Mouse (Mus musculus): ENCODE measurements around the gene Fam53b. TPM values are rescaled to one million over a fixed set of nuclear protein-coding genes. Genes with fewer than 3 reads are reported as not detected.
A peak's percentile ranks its signal among the peaks of the same experiment; 100 is the strongest.

The Fam53b gene
- polyA plus RNA-seq, 1 experiment = 22.1 TPM

GRCm38 (mm10) chr7:132780611-132781010 lies 33.1 kb downstream of the Fam53b start:
- H3K4me1 ChIP-seq = peaks cover 91% of the 10 kb centered on the region
- H3K4me3 ChIP-seq (replicated peaks) = no peak overlapping the region
- no peaks in the 10 kb centered on the region for H3K27me3 ChIP-seq (replicated peaks)
- H3K36me3 ChIP-seq (replicated peaks; ENCODE audit: low read length) = peaks cover 83% of the 10 kb centered on the region
- H3K9me3 ChIP-seq = no peaks in the 10 kb centered on the region
- TF ChIP-seq FLI1 (IDR thresholded peaks at IDR 0.05; ENCODE audit: low read length) = no peak
- no peak for TF ChIP-seq GATA1 (IDR thresholded peaks at IDR 0.05; ENCODE audit: borderline replicate concordance, low read length)

- H3K27me3 ChIP-seq (replicated peaks) = no peaks in the 10 kb centered on the region
- H3K36me3 ChIP-seq (replicated peaks; ENCODE audit: low read length) = peaks cover 87% of the 10 kb centered on the region
- peaks cover 91% of the 10 kb centered on the region for H3K4me1 ChIP-seq
- no peak for TF ChIP-seq FLI1 (IDR thresholded peaks at IDR 0.05; ENCODE audit: low read length)
- TF ChIP-seq GATA1 (IDR thresholded peaks at IDR 0.05; ENCODE audit: borderline replicate concordance, low read length) = no peak
- H3K4me3 ChIP-seq (replicated peaks) = no peak overlapping the region
- no peaks in the 10 kb centered on the region for H3K9me3 ChIP-seq
Observed at GRCm38 (mm10) chr7:132778630-132779029, 35.1 kb downstream of the Fam53b start.

DNA sequence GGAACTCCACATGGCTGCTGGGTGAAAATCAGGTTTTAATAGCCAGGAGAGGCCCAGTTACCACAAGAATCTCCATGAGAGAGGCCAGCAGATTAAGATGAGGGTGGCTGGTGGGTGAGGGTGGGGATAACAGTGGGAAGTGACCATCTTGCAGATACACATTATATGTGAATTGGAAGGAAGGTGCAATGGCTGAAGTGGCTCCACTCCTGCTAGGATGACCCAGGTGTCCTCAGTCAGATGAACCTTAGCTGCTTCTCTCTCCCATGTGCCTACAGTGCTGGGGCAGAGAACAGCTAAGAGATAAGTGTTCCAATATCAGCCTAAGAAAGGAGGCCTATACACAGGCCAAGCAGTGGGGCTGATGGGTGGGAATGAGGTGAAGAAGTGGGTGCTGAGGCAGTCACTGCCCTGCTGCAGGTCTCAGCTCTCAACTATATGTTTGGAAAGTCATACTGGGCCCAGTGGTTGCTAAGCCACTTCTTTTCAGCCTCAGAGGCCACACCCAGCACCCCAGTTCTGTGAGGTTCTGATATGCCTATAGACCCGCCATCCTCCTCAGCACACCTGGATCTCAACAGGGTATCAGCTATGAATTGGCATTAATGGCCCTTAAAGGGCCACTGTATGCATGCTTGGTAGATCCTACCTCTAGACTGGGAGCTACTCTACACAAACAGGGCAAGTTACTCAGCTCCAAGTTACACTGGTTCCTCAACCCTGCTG lies 35.8 kb downstream of the Fam53b start:
- H3K4me3 ChIP-seq (replicated peaks) = no peak overlapping the region
- TF ChIP-seq GATA1 (IDR thresholded peaks at IDR 0.05; ENCODE audit: borderline replicate concordance, low read length) (no peak), FLI1 (IDR thresholded peaks at IDR 0.05; ENCODE audit: low read length) (no peak)
- H3K9me3 ChIP-seq = no peaks in the 10 kb centered on the region
- H3K36me3 ChIP-seq (replicated peaks; ENCODE audit: low read length) = peaks cover 91% of the 10 kb centered on the region
- peaks cover 94% of the 10 kb centered on the region for H3K4me1 ChIP-seq
- H3K27me3 ChIP-seq (replicated peaks) = no peaks in the 10 kb centered on the region

DNA sequence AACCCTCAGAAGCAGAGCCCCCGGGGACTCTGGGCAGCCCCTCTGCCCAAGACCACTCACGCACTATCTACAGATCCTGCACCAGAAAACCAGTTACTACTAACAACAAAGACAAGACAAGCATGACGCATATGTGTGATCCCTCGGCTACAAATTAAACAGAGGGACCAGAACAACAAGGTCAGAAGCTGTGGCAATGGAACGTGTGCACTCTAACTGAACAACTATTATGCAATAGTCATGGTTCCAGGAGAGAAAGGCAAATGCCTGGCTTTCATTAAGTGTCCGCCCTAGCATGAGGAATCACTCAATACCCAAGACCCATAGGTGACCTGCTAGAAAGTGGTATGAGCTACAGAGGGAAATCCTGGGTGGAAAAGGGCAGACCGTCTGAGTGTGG lies 36.6 kb downstream of the Fam53b start:
- TF ChIP-seq GATA1 (IDR thresholded peaks at IDR 0.05; ENCODE audit: borderline replicate concordance, low read length) (no peak), FLI1 (IDR thresholded peaks at IDR 0.05; ENCODE audit: low read length) (no peak)
- H3K9me3 ChIP-seq = no peaks in the 10 kb centered on the region
- peaks cover 99% of the 10 kb centered on the region for H3K4me1 ChIP-seq
- no peak overlapping the region for H3K4me3 ChIP-seq (replicated peaks)
- H3K27me3 ChIP-seq (replicated peaks) = no peaks in the 10 kb centered on the region
- peaks cover 98% of the 10 kb centered on the region for H3K36me3 ChIP-seq (replicated peaks; ENCODE audit: low read length)

DNA sequence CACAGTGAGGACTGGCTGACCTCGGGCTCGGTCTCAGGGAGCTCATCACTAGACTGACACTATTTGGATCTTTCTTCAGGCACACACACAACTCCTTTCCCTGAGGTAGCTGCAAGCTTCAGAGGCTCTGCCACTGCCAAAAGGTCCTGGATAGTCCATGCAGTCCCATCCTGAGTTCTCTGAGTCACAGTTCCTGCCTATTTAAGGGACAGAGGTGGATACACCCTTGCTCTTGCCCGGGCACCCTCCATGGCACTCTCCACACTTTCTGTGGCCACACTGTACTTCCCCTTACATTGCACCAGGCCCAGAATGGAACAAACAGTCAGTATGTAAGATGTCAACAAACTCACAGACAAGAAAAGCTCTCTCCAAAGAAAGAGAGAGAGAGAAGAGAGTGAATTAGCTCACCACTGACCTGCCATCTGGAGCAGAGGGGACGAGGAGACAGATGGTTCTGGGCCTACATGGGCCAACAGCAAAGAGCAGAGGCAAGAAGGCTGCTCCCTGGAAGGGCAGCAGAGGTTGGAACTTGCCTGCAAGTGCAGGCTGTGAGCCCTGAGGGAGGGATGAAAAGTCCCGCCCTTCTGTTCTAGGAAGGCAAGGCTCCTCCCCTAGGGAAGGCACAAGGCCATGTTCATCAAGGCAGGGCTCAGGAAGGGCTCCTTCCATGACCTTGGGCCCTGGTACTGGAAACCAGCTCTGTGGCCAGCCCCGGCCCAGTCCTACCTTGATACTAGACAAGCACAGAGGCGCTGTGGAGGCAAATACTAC lies 37.2 kb downstream of the Fam53b start:
- Histone ChIP-seq H3K4me3 (replicated peaks) (peak overlapping the region; percentile 47), H3K9me3 (no peaks in the 10 kb centered on the region), H3K27me3 (replicated peaks) (no peaks in the 10 kb centered on the region), H3K4me1 (peaks cover 99% of the 10 kb centered on the region), H3K36me3 (replicated peaks; ENCODE audit: low read length) (peaks cover 98% of the 10 kb centered on the region)
- TF ChIP-seq FLI1 (IDR thresholded peaks at IDR 0.05; ENCODE audit: low read length) = no peak
- TF ChIP-seq GATA1 (IDR thresholded peaks at IDR 0.05; ENCODE audit: borderline replicate concordance, low read length) = no peak

DNA sequence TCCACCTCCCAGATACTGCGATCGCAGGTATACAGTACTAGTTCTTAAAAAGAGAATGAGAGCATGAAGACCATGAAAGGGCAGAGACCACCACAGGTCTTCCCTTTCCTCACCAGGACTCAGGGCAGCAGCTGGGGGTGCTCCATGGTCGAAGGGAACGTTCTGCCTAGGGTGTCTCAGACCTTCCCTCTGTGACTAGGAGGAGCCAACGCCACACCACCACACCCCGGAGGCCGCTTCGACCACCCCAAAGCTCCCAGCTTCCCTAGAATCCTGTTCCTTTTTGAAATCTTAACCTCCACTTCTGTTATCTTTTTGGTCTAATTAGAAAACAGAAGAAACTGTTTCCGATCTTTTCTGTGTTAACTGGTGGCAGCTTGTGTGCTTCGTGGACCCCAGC lies 37.8 kb downstream of the Fam53b start:
- Histone ChIP-seq H3K27me3 (replicated peaks) (no peaks in the 10 kb centered on the region), H3K4me1 (peaks cover 95% of the 10 kb centered on the region), H3K4me3 (replicated peaks) (no peak overlapping the region), H3K9me3 (no peaks in the 10 kb centered on the region), H3K36me3 (replicated peaks; ENCODE audit: low read length) (peaks cover 98% of the 10 kb centered on the region)
- no peak for TF ChIP-seq FLI1 (IDR thresholded peaks at IDR 0.05; ENCODE audit: low read length)
- TF ChIP-seq GATA1 (IDR thresholded peaks at IDR 0.05; ENCODE audit: borderline replicate concordance, low read length) = no peak

GRCm38 (mm10) chr7:132775333-132775732 lies 38.4 kb downstream of the Fam53b start:
- Histone ChIP-seq H3K36me3 (replicated peaks; ENCODE audit: low read length) (peaks cover 100% of the 10 kb centered on the region), H3K27me3 (replicated peaks) (no peaks in the 10 kb centered on the region), H3K4me1 (peaks cover 93% of the 10 kb centered on the region), H3K9me3 (no peaks in the 10 kb centered on the region), H3K4me3 (replicated peaks) (no peak overlapping the region)
- no peak for TF ChIP-seq GATA1 (IDR thresholded peaks at IDR 0.05; ENCODE audit: borderline replicate concordance, low read length)
- no peak for TF ChIP-seq FLI1 (IDR thresholded peaks at IDR 0.05; ENCODE audit: low read length)

DNA sequence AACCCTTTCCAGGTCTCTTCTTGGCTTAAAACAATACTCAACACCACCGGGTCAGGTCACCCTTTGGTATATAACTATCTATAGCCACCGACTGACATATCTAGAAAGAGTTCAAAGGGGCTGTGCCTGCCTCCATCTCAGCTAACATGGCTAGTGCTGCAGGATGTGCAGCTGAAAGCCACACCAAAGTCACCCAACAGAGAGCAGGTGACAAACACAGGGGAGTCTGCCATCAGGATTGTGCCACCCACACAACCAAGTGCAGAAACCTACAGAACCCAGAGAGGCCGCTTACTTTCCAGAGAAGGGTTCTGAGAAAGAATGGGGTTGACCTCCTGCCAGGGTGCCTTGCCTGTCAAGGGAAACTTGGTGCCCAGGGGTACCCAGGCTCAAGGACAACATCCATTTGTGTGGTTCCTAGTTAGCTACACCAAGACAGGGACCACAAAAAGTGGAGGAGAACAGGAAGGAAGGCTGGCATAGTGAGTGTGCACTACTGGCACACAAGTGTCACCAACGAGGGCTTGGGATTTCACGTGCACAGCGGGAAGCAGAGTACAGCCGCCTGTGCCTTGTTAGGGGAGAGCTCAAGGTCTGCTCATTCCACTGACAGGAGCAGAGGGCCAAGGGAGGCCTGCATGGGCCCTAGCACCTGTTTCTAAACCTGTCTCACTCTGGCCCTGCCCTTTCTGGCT lies 40.5 kb downstream of the Fam53b start:
- no peaks in the 10 kb centered on the region for H3K9me3 ChIP-seq
- H3K36me3 ChIP-seq (replicated peaks; ENCODE audit: low read length) = peaks cover 100% of the 10 kb centered on the region
- H3K27me3 ChIP-seq (replicated peaks) = no peaks in the 10 kb centered on the region
- H3K4me3 ChIP-seq (replicated peaks) = peak overlapping the region; percentile 54
- peaks cover 93% of the 10 kb centered on the region for H3K4me1 ChIP-seq
- TF ChIP-seq GATA1 (IDR thresholded peaks at IDR 0.05; ENCODE audit: borderline replicate concordance, low read length) (no peak), FLI1 (IDR thresholded peaks at IDR 0.05; ENCODE audit: low read length) (no peak)

DNA sequence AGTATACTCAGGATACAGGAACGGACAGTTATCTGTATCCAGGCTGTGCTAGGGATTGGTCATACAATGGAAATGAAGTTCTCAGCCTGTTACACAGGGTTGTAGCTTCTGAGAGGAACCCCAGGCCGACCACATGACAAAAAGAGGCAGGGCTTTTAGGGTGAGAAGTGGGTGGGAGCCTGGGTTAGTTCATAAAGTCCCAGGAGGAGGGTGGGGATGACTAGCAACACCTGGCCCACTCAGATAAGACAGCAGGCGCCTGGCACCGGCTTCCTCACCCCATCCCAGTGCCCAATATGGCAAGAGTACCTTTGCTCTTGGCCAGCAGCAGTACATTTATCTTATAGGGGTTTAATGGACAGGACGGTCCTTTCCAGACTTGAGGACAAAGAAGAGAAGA lies 41.2 kb downstream of the Fam53b start:
- peaks cover 92% of the 10 kb centered on the region for H3K4me1 ChIP-seq
- H3K4me3 ChIP-seq (replicated peaks) = no peak overlapping the region
- H3K9me3 ChIP-seq = no peaks in the 10 kb centered on the region
- TF ChIP-seq GATA1 (IDR thresholded peaks at IDR 0.05; ENCODE audit: borderline replicate concordance, low read length) (no peak), FLI1 (IDR thresholded peaks at IDR 0.05; ENCODE audit: low read length) (no peak)
- H3K27me3 ChIP-seq (replicated peaks) = no peaks in the 10 kb centered on the region
- H3K36me3 ChIP-seq (replicated peaks; ENCODE audit: low read length) = peaks cover 100% of the 10 kb centered on the region

All from megakaryocyte, embryonic 14.5 days (primary cell).